Mouse (Mus musculus) ovary, postnatal 10 days (tissue): ENCODE measurements around the gene Exoc2.

Experiments used
- DNase-seq: peaks from one replicate; pipeline ENCODE4 v3.0.0; 2022; ENCODE audit warnings: low spot score

The Exoc2 gene

GRCm38 (mm10) chr13:30767477-30768127, 206.3 kb downstream of the Exoc2 start:
- DNase-seq, result no peak

- DNase-seq, result no peak
These were observed 207.0 kb downstream of the Exoc2 start for GRCm38 (mm10) chr13:30766636-30767476.

- no peak for DNase-seq
These were observed 208.0 kb downstream of the Exoc2 start for GRCm38 (mm10) chr13:30765906-30766305.

GRCm38 (mm10) chr13:30764014-30764740, 209.7 kb downstream of the Exoc2 start:
- DNase-seq, result no peak
